Mouse (Mus musculus) ovary, postnatal 36 days (tissue): ENCODE measurements at regions not wholly inside any gene's neighbourhood (a gene's known extent, or its start where the extent isn't known, plus 50 kb on each side); places are given as distances from the start of the nearest gene placed in this dataset.
A peak's percentile ranks its signal among the peaks of the same experiment; 100 is the strongest.
"Not testable (repeated sequence)": the region's sequence is repeated elsewhere in the genome, so short reads cannot be mapped to it uniquely, and the experiment has no call there.

ENCODE experiments used
- DNase-seq: peaks from one replicate; pipeline ENCODE4 v3.0.0; 2022; ENCODE audit warnings: low spot score, mixed read lengths

- no peak for DNase-seq
Measured at GRCm38 (mm10) chr4:66691598-66692220, 135.7 kb upstream of the Tlr4 start.

- DNase-seq: no peak
Measured at GRCm38 (mm10) chr4:66693982-66694578, 133.3 kb upstream of the Tlr4 start.

- no peak for DNase-seq
Measured at GRCm38 (mm10) chr4:66715821-66716760, 111.3 kb upstream of the Tlr4 start.

- DNase-seq: no peak
Measured at GRCm38 (mm10) chr4:66737407-66737806, 90.0 kb upstream of the Tlr4 start.

GRCm38 (mm10) chr4:66743421-66743820 is 84.0 kb upstream of the Tlr4 start:
- not testable (repeated sequence) for DNase-seq

- peak; percentile 5 for DNase-seq
Measured at GRCm38 (mm10) chr4:66768762-66769161, 58.6 kb upstream of the Tlr4 start.
